Comparison of ENCODE assay signal across 27 mouse cellular contexts in genomic region chr14:119953861-119954260, GRCm38 (mm10).
A peak's percentile ranks its signal among the peaks of the same experiment; 100 is the strongest.
DNase-seq lines count a peak whose midpoint lies in the region; ATAC-seq and TF ChIP-seq lines count a peak whose summit lies in the region.
"Had no signal": no experiment of that assay in that cellular context is flagged by ENCODE, and none has a peak within 500 bp of the region (broad histone marks: within the 10 kb centered on the region; RNA-seq: fewer than 3 reads in every experiment).

No protein-coding gene starts in this region.

- DNase-seq in forebrain, postnatal 0 days, result peak; percentile 13
- no peak for DNase-seq in forebrain, embryonic 11.5 days (ENCODE audit: low spot score)
- no peak for DNase-seq in hindbrain, embryonic 11.5 days (ENCODE audit: low spot score)
- peak; percentile 8 for DNase-seq in neural tube, embryonic 10.5 days (ENCODE audit: extremely low spot score, low spot score)
- DNase-seq in retina, postnatal 1 day, result peak; percentile 40
- DNase-seq in spleen, postnatal 10 days (ENCODE audit: low spot score in 2 of 2), result no peak
- DNase-seq: adrenal gland, postnatal 36 days; B cell, adult 2 months; cerebellum, adult 11-12 months; heart, adult 18-20 months; heart, postnatal 10 days; kidney, adult 2 months; kidney, postnatal 10 days; liver, embryonic 13.5 days; lung, adult 2 months; right cerebral cortex, postnatal 25 days; spleen, adult 18-20 months; thymus, postnatal 14 days had no signal

- 59% methylated on average over 14 of the region's 14 CpGs for WGBS in forebrain, postnatal 0 days
- WGBS in forebrain, embryonic 11.5 days, result 95% methylated on average over 14 of the region's 14 CpGs
- WGBS in hindbrain, embryonic 15.5 days, result 68% methylated on average over 14 of the region's 14 CpGs
- WGBS in hindbrain, embryonic 11.5 days, result 91% methylated on average over 14 of the region's 14 CpGs
- 62% methylated on average over 14 of the region's 14 CpGs for WGBS in neural tube, embryonic 15.5 days

- H3K27me3 ChIP-seq in forebrain, postnatal 0 days (ENCODE audit: insufficient read depth, low read length), result no peaks in the 10 kb centered on the region
- no peaks in the 10 kb centered on the region for H3K27me3 ChIP-seq in forebrain, embryonic 11.5 days (ENCODE audit: control insufficient read depth, insufficient read depth, low read length)
- no peaks in the 10 kb centered on the region for H3K27me3 ChIP-seq in hindbrain, embryonic 15.5 days
- no peaks in the 10 kb centered on the region for H3K27me3 ChIP-seq in hindbrain, embryonic 11.5 days (ENCODE audit: control insufficient read depth, insufficient read depth, low read length)
- H3K27me3 ChIP-seq in neural tube, embryonic 15.5 days (replicated peaks), result no peaks in the 10 kb centered on the region
- H3K27me3 ChIP-seq: CH12.LX; embryonic facial prominence, embryonic 15.5 days; heart, embryonic 12.5 days; liver, embryonic 13.5 days; midbrain, embryonic 15.5 days had no signal

- H3K36me3 ChIP-seq in forebrain, postnatal 0 days (ENCODE audit: insufficient read depth), result no peaks in the 10 kb centered on the region
- no peaks in the 10 kb centered on the region for H3K36me3 ChIP-seq in forebrain, embryonic 11.5 days (ENCODE audit: control insufficient read depth, insufficient read depth, low read length)
- H3K36me3 ChIP-seq in hindbrain, embryonic 15.5 days, result no peaks in the 10 kb centered on the region
- no peaks in the 10 kb centered on the region for H3K36me3 ChIP-seq in hindbrain, embryonic 11.5 days (ENCODE audit: control insufficient read depth, insufficient read depth, low read length)
- no peaks in the 10 kb centered on the region for H3K36me3 ChIP-seq in neural tube, embryonic 15.5 days
- H3K36me3 ChIP-seq: embryonic facial prominence, embryonic 15.5 days; G1E; heart, embryonic 12.5 days; liver, embryonic 13.5 days; midbrain, embryonic 15.5 days had no signal

- H3K4me3 ChIP-seq in forebrain, postnatal 0 days (ENCODE audit: low read depth, low read length), result no peak overlapping the region
- no peak overlapping the region for H3K4me3 ChIP-seq in forebrain, embryonic 11.5 days (ENCODE audit: low read depth, low read length)
- no peak overlapping the region for H3K4me3 ChIP-seq in hindbrain, embryonic 15.5 days
- H3K4me3 ChIP-seq in hindbrain, embryonic 11.5 days (ENCODE audit: low read depth, low read length), result no peak overlapping the region
- no peak overlapping the region for H3K4me3 ChIP-seq in neural tube, embryonic 15.5 days (replicated peaks)
- H3K4me3 ChIP-seq: embryonic facial prominence, embryonic 15.5 days; heart, embryonic 12.5 days; liver, embryonic 13.5 days; midbrain, embryonic 15.5 days; myocyte had no signal

- TF ChIP-seq CTCF in forebrain, postnatal 0 days (IDR thresholded peaks at IDR 0.05; ENCODE audit: low read depth), result no peak

- 0 out of 2 replicates have a peak, but pooled peaks have one; percentile 34 for ATAC-seq in forebrain, postnatal 0 days
- no peak for ATAC-seq in forebrain, embryonic 11.5 days (replicated peaks; ENCODE audit: low FRiP score)
- peak; percentile 69 for ATAC-seq in hindbrain, embryonic 15.5 days (ENCODE audit: low FRiP score, low read depth)
- ATAC-seq in hindbrain, embryonic 11.5 days (ENCODE audit: low FRiP score), result no peak
- ATAC-seq in neural tube, embryonic 15.5 days (ENCODE audit: low FRiP score), result no peak
- ATAC-seq: Patski had no signal

- H3K9ac ChIP-seq in forebrain, postnatal 0 days, result no peak overlapping the region
- H3K9ac ChIP-seq in forebrain, embryonic 11.5 days (ENCODE audit: low read length), result no peak overlapping the region
- H3K9ac ChIP-seq in hindbrain, embryonic 15.5 days, result no peak overlapping the region
- no peak overlapping the region for H3K9ac ChIP-seq in hindbrain, embryonic 11.5 days (ENCODE audit: low read depth, low read length)
- H3K9ac ChIP-seq in neural tube, embryonic 15.5 days (replicated peaks), result no peak overlapping the region
- H3K9ac ChIP-seq: embryonic facial prominence, embryonic 15.5 days; heart, embryonic 12.5 days; liver, embryonic 13.5 days; midbrain, embryonic 15.5 days had no signal

- no peak overlapping the region for H3K27ac ChIP-seq in forebrain, postnatal 0 days (ENCODE audit: low read depth, low read length)
- no peak overlapping the region for H3K27ac ChIP-seq in forebrain, embryonic 11.5 days (ENCODE audit: low read depth, low read length)
- H3K27ac ChIP-seq in hindbrain, embryonic 15.5 days (replicated peaks), result no peak overlapping the region
- no peak overlapping the region for H3K27ac ChIP-seq in hindbrain, embryonic 11.5 days (ENCODE audit: low read depth, low read length)
- no peak overlapping the region for H3K27ac ChIP-seq in neural tube, embryonic 15.5 days (replicated peaks)
- H3K27ac ChIP-seq: embryonic facial prominence, embryonic 15.5 days; liver, embryonic 13.5 days; midbrain, embryonic 15.5 days had no signal

- no peaks in the 10 kb centered on the region for H3K9me3 ChIP-seq in forebrain, postnatal 0 days (ENCODE audit: low read length)
- no peaks in the 10 kb centered on the region for H3K9me3 ChIP-seq in forebrain, embryonic 11.5 days (ENCODE audit: control insufficient read depth, low read length)
- H3K9me3 ChIP-seq in hindbrain, embryonic 15.5 days, result no peaks in the 10 kb centered on the region
- no peaks in the 10 kb centered on the region for H3K9me3 ChIP-seq in hindbrain, embryonic 11.5 days (ENCODE audit: control insufficient read depth, low read length)
- H3K9me3 ChIP-seq in neural tube, embryonic 15.5 days (replicated peaks), result no peaks in the 10 kb centered on the region
- H3K9me3 ChIP-seq: embryonic facial prominence, embryonic 15.5 days; heart, embryonic 12.5 days; liver, embryonic 13.5 days; midbrain, embryonic 15.5 days had no signal

- no peaks in the 10 kb centered on the region for H3K4me1 ChIP-seq in forebrain, postnatal 0 days (ENCODE audit: insufficient read depth)
- no peaks in the 10 kb centered on the region for H3K4me1 ChIP-seq in forebrain, embryonic 11.5 days (replicated peaks; ENCODE audit: control insufficient read depth, insufficient read depth, low read length)
- H3K4me1 ChIP-seq in hindbrain, embryonic 15.5 days (replicated peaks), result peaks cover 13% of the 10 kb centered on the region; the same call in 1 of the 2 replicates
- H3K4me1 ChIP-seq in hindbrain, embryonic 11.5 days (replicated peaks; ENCODE audit: control insufficient read depth, insufficient read depth, low read length), result no peaks in the 10 kb centered on the region
- H3K4me1 ChIP-seq in neural tube, embryonic 15.5 days, result peaks cover 17% of the 10 kb centered on the region
- H3K4me1 ChIP-seq: embryonic facial prominence, embryonic 15.5 days; heart, embryonic 12.5 days; liver, embryonic 13.5 days; midbrain, embryonic 15.5 days had no signal

- no peak overlapping the region for H3K4me2 ChIP-seq in forebrain, postnatal 0 days (ENCODE audit: low read depth)
- H3K4me2 ChIP-seq in forebrain, embryonic 11.5 days (ENCODE audit: low read depth, low read length, severe bottlenecking), result no peak overlapping the region
- H3K4me2 ChIP-seq in hindbrain, embryonic 15.5 days, result no peak overlapping the region
- H3K4me2 ChIP-seq in hindbrain, embryonic 11.5 days (replicated peaks; ENCODE audit: low read depth, low read length), result no peak overlapping the region
- no peak overlapping the region for H3K4me2 ChIP-seq in neural tube, embryonic 15.5 days
- H3K4me2 ChIP-seq: embryonic facial prominence, embryonic 15.5 days; heart, embryonic 12.5 days; liver, embryonic 13.5 days; midbrain, embryonic 15.5 days had no signal

Comparison
In these comparisons a context has a peak if more than half of its experiments do, and no peak if none do; other contexts are left out.
1. ATAC-seq: peak in forebrain, postnatal 0 days (single experiment) and hindbrain, embryonic 15.5 days (single experiment); none in forebrain, embryonic 11.5 days (single experiment), hindbrain, embryonic 11.5 days (single experiment) and neural tube, embryonic 15.5 days (single experiment).
2. DNase-seq: peak in forebrain, postnatal 0 days (single experiment), neural tube, embryonic 10.5 days (single experiment) and retina, postnatal 1 day (single experiment); none in forebrain, embryonic 11.5 days (single experiment), hindbrain, embryonic 11.5 days (single experiment) and spleen, postnatal 10 days (0 of 2).